Mouse (Mus musculus): ENCODE results near the gene Gm45062. TPM values are rescaled to one million over a fixed set of nuclear protein-coding genes. Genes with fewer than 3 reads are reported as not detected.

Gene Gm45062
- polyA plus RNA-seq, 1 experiment from 2014 or later: 20.5 TPM

DNA sequence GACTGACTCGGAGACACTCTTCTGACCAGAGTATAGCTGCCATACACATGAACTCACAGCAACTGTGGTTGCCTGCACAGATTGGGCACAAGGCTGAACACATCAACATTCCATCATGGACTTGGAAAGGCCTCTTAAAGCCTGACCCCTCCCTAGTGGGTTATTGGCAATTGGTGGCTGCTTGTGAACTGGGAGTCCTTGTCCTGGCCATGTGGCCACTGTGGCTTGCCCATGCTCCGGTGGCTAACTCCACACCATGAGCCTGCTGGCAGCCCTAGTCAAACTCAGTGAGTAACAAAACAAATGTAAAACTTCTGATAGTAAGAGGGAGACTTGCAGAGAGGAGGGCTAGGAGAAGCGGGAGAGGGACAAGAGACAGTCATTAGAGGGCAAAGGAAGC is 212.9 kb downstream of the Gm45062 start:
- Histone ChIP-seq H3K27me3 (peaks cover 10% of the 10 kb centered on the region; the same call in 1 of the 2 replicates), H3K9ac (replicated peaks) (no peak overlapping the region), H3K9me3 (no peaks in the 10 kb centered on the region), H3K4me3 (no peak overlapping the region), H3K4me1 (peaks cover 11% of the 10 kb centered on the region), H3K36me3 (no peaks in the 10 kb centered on the region), H3K4me2 (replicated peaks) (no peak overlapping the region), H3K27ac (replicated peaks) (no peak overlapping the region)
- 86% methylated on average over 3 of the region's 3 CpGs for WGBS
- ATAC-seq (ENCODE audit: low FRiP score, low read depth): no peak

DNA sequence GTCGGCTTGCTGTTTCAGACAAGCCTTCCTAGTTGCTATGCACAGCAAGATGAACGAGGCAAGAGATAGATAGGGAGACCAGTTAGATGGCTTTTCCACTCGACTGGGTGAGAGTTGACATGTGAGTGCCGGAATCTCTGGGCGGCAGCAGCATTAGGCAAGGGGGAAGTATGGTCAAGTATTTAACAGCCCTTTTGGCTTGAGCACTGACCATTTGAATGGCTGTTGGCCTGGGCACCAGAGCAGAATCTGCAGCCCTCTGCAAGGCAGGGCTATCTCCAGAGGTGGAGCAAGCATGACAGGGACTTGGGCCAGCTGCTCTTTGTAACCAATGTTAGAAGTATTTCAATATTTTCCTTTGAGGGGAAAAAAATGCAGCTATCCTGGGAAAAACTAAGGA is 213.7 kb downstream of the Gm45062 start:
- Histone ChIP-seq H3K27ac (replicated peaks) (no peak overlapping the region), H3K4me3 (no peak overlapping the region), H3K9me3 (no peaks in the 10 kb centered on the region), H3K27me3 (peaks cover 10% of the 10 kb centered on the region; the same call in 1 of the 2 replicates), H3K4me1 (peaks cover 3% of the 10 kb centered on the region), H3K9ac (replicated peaks) (no peak overlapping the region), H3K36me3 (no peaks in the 10 kb centered on the region), H3K4me2 (replicated peaks) (no peak overlapping the region)
- 81% methylated on average over 5 of the region's 5 CpGs for WGBS
- ATAC-seq (ENCODE audit: low FRiP score, low read depth): no peak

- no peaks in the 10 kb centered on the region; the same call in 1 of the 2 replicates for H3K4me1 ChIP-seq
- 67% methylated on average over 5 of the region's 5 CpGs for WGBS
- H3K4me3 ChIP-seq: no peak overlapping the region
- H3K4me2 ChIP-seq (replicated peaks): no peak overlapping the region
- no peak for ATAC-seq (ENCODE audit: low FRiP score, low read depth)
- no peaks in the 10 kb centered on the region for H3K36me3 ChIP-seq
- H3K27me3 ChIP-seq: peaks cover 10% of the 10 kb centered on the region; the same call in 1 of the 2 replicates
- no peak overlapping the region for H3K9ac ChIP-seq (replicated peaks)
- H3K9me3 ChIP-seq: no peaks in the 10 kb centered on the region
- no peak overlapping the region for H3K27ac ChIP-seq (replicated peaks)
Observed at GRCm38 (mm10) chr6:8473498-8473897, 214.2 kb downstream of the Gm45062 start.

GRCm38 (mm10) chr6:8474316-8474715 is 215.1 kb downstream of the Gm45062 start:
- 0 out of 2 replicates have a peak, but pooled peaks cover 5% of the 10 kb centered on the region for H3K4me1 ChIP-seq
- peaks cover 10% of the 10 kb centered on the region; the same call in 1 of the 2 replicates for H3K27me3 ChIP-seq
- no peaks in the 10 kb centered on the region for H3K36me3 ChIP-seq
- H3K4me3 ChIP-seq: no peak overlapping the region
- no peak for ATAC-seq (ENCODE audit: low FRiP score, low read depth)
- WGBS: 83% methylated on average over 3 of the region's 3 CpGs
- no peak overlapping the region for H3K27ac ChIP-seq (replicated peaks)
- no peak overlapping the region for H3K9ac ChIP-seq (replicated peaks)
- H3K4me2 ChIP-seq (replicated peaks): no peak overlapping the region
- H3K9me3 ChIP-seq: no peaks in the 10 kb centered on the region

DNA sequence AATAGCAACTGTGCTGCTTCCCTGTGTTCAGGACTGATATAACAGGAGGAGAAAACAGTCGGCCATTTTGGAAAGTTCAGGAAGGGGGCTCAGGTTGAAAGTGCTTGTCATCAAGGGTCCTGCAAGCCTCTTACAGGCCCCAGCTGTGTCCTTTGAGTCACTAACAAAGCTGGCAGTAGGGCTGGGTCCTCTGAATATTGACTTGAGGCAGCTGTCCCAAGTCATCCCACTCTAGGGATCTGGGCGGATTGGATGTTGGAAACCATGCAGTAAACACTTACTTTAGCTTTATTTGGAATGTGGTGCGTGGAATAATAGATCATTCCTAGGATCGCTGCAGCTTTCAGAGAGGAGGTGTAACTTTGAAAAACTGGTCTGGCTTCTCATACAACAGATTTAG is 215.6 kb downstream of the Gm45062 start:
- Histone ChIP-seq H3K4me2 (replicated peaks) (no peak overlapping the region), H3K27ac (replicated peaks) (no peak overlapping the region)
- 96% methylated on average over 4 of the region's 4 CpGs for WGBS

GRCm38 (mm10) chr6:8479176-8479575 is 219.9 kb downstream of the Gm45062 start:
- no peak overlapping the region for H3K4me3 ChIP-seq
- H3K9ac ChIP-seq (replicated peaks): no peak overlapping the region
- no peak overlapping the region for H3K4me2 ChIP-seq (replicated peaks)
- H3K27me3 ChIP-seq: no peaks in the 10 kb centered on the region
- no peaks in the 10 kb centered on the region for H3K9me3 ChIP-seq
- no peaks in the 10 kb centered on the region for H3K36me3 ChIP-seq
- H3K4me1 ChIP-seq: 0 out of 2 replicates have a peak, but pooled peaks cover 6% of the 10 kb centered on the region
- no peak overlapping the region for H3K27ac ChIP-seq (replicated peaks)
- WGBS: 3% methylated on average over 1 of the region's 1 CpGs
- ATAC-seq (ENCODE audit: low FRiP score, low read depth): peak; percentile 41

More for the DNA sequence above, 215.6 kb downstream of the Gm45062 start:
- Histone ChIP-seq H3K9me3 (no peaks in the 10 kb centered on the region), H3K27me3 (peaks cover 5% of the 10 kb centered on the region; the same call in 1 of the 2 replicates), H3K36me3 (no peaks in the 10 kb centered on the region), H3K4me3 (no peak overlapping the region), H3K4me1 (0 out of 2 replicates have a peak, but pooled peaks cover 6% of the 10 kb centered on the region), H3K9ac (replicated peaks) (no peak overlapping the region)
- no peak for ATAC-seq (ENCODE audit: low FRiP score, low read depth)

- no peak for ATAC-seq (ENCODE audit: low FRiP score, low read depth)
- no peaks in the 10 kb centered on the region for H3K9me3 ChIP-seq
Observed at GRCm38 (mm10) chr6:8484437-8485275, 225.4 kb downstream of the Gm45062 start.

DNA sequence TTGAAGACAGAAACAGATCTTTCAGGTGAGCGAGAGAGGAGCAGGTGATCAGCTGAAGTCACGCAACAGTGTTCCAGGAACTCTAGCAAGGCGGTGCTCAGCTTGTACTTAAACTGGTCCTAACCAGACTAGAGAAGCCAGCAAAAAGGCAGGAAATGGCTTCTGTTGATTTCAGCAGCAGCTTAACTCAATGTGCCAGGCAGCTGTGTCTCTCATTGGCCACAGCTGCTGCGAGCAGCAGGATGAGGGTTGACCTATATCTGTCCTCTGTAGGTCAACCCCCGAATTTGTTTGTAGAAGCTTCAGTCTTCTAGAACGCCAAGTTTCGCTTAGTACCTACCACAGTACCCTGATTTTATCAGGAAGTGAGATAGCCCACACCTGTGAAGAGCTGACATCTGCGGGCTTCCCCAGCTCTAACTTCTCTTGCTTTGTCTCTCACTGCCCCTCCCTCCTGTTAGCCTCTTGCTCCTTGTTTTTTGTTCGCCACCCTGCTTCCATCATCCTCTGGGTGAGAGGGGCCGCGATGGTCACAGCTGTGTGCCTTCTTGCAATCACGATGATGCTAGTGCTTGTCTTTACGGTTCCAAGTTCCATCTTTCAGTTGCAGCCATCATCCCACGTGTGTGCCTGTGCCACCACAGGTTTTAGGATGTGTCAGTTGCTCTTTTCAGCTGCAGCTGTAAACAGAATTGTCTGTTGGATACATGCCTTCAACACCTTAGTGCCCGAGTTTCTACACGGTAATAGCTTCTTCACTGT is 226.3 kb downstream of the Gm45062 start:
- WGBS: 88% methylated on average over 16 of the region's 16 CpGs
- H3K36me3 ChIP-seq: no peaks in the 10 kb centered on the region
- peaks cover 9% of the 10 kb centered on the region for H3K4me1 ChIP-seq
- no peaks in the 10 kb centered on the region for H3K9me3 ChIP-seq
- H3K27me3 ChIP-seq: no peaks in the 10 kb centered on the region
- no peak for ATAC-seq (ENCODE audit: low FRiP score, low read depth)
- H3K27ac ChIP-seq (replicated peaks): no peak overlapping the region
- no peak overlapping the region for H3K4me2 ChIP-seq (replicated peaks)
- no peak overlapping the region for H3K9ac ChIP-seq (replicated peaks)
- H3K4me3 ChIP-seq: no peak overlapping the region

More at GRCm38 (mm10) chr6:8484437-8485275, 225.4 kb downstream of the Gm45062 start:
- H3K36me3 ChIP-seq: no peaks in the 10 kb centered on the region
- H3K27ac ChIP-seq (replicated peaks): no peak overlapping the region
- H3K27me3 ChIP-seq: no peaks in the 10 kb centered on the region
- peaks cover 9% of the 10 kb centered on the region for H3K4me1 ChIP-seq
- H3K4me3 ChIP-seq: no peak overlapping the region
- no peak overlapping the region for H3K4me2 ChIP-seq (replicated peaks)
- H3K9ac ChIP-seq (replicated peaks): no peak overlapping the region
- 93% methylated on average over 17 of the region's 17 CpGs for WGBS

- WGBS: 72% methylated on average over 17 of the region's 17 CpGs
- H3K4me3 ChIP-seq: no peak overlapping the region
- peak overlapping the region; percentile 24; the same call in 1 of the 2 replicates for H3K4me2 ChIP-seq (replicated peaks)
- no peaks in the 10 kb centered on the region for H3K9me3 ChIP-seq
- no peaks in the 10 kb centered on the region for H3K36me3 ChIP-seq
- no peaks in the 10 kb centered on the region for H3K27me3 ChIP-seq
- H3K9ac ChIP-seq (replicated peaks): no peak overlapping the region
- peak; percentile 39; the same call in 1 of the 2 replicates for ATAC-seq (ENCODE audit: low FRiP score, low read depth)
- peak overlapping the region; percentile 32; the same call in 1 of the 2 replicates for H3K27ac ChIP-seq (replicated peaks)
- peaks cover 9% of the 10 kb centered on the region for H3K4me1 ChIP-seq
Observed at GRCm38 (mm10) chr6:8486391-8487043, 227.3 kb downstream of the Gm45062 start.

GRCm38 (mm10) chr6:8487044-8487853 is 228.0 kb downstream of the Gm45062 start:
- H3K4me1 ChIP-seq: peaks cover 9% of the 10 kb centered on the region
- H3K27ac ChIP-seq (replicated peaks): peak overlapping the region; percentile 32
- H3K9me3 ChIP-seq: no peaks in the 10 kb centered on the region
- H3K9ac ChIP-seq (replicated peaks): no peak overlapping the region
- no peaks in the 10 kb centered on the region for H3K36me3 ChIP-seq
- 31% methylated on average over 20 of the region's 20 CpGs for WGBS
- no peaks in the 10 kb centered on the region for H3K27me3 ChIP-seq
- H3K4me3 ChIP-seq: no peak overlapping the region
- ATAC-seq (ENCODE audit: low FRiP score, low read depth): peak; percentile 70; the same call in 1 of the 2 replicates
- H3K4me2 ChIP-seq (replicated peaks): peak overlapping the region; percentile 24; the same call in 1 of the 2 replicates

GRCm38 (mm10) chr6:8488249-8488648 is 229.0 kb downstream of the Gm45062 start:
- peaks cover 9% of the 10 kb centered on the region for H3K4me1 ChIP-seq
- no peak overlapping the region for H3K4me2 ChIP-seq (replicated peaks)
- H3K27me3 ChIP-seq: no peaks in the 10 kb centered on the region
- no peak overlapping the region for H3K4me3 ChIP-seq
- no peak for ATAC-seq (ENCODE audit: low FRiP score, low read depth)
- H3K27ac ChIP-seq (replicated peaks): no peak overlapping the region
- WGBS: 70% methylated on average over 5 of the region's 5 CpGs
- no peaks in the 10 kb centered on the region for H3K9me3 ChIP-seq
- H3K36me3 ChIP-seq: no peaks in the 10 kb centered on the region
- no peak overlapping the region for H3K9ac ChIP-seq (replicated peaks)
